Mouse (Mus musculus) hindbrain, embryonic 14.5 days (tissue): ENCODE results near the gene Cdip1. TPM values are rescaled to one million over a fixed set of nuclear protein-coding genes. Genes with fewer than 3 reads are reported as not detected.
"Not testable (repeated sequence)": the region's sequence is repeated elsewhere in the genome, so short reads cannot be mapped to it uniquely, and the experiment has no call there.

ENCODE experiments used
- ATAC-seq: fragments of 200-750 bp; cut with Nextera tagmentation; 2 replicates; pipeline ENCODE4 v1.8.0; 2017; ENCODE audit warnings: moderate number of reproducible peaks, mild to moderate bottlenecking, moderate TSS enrichment, moderate library complexity; ENCODE audit not compliant: low FRiP score
- DNase-seq: peaks from one replicate; pipeline ENCODE4 v3.0.0-alpha.2; 2015; ENCODE audit warnings: low spot score
- H3K27ac ChIP-seq: fragments of 300-500 bp; sonication (generic); 2 replicates; pipeline ENCODE4 v1.5.1; 2014; ENCODE audit warnings: mild to moderate bottlenecking, moderate library complexity
- H3K27me3 ChIP-seq: fragments of 300-500 bp; sonication (generic); 2 replicates; pipeline ENCODE4 v1.6.1; 2014; ENCODE audit warnings: mild to moderate bottlenecking, low read length, mixed read lengths; ENCODE audit not compliant: control insufficient read depth, insufficient read depth
- H3K36me3 ChIP-seq: fragments of 300-500 bp; sonication (generic); replicated peaks from 2 replicates; pipeline ENCODE4 v1.6.1; 2014; ENCODE audit not compliant: control insufficient read depth, insufficient read depth
- H3K4me1 ChIP-seq: fragments of 300-500 bp; sonication (generic); replicated peaks from 2 replicates; pipeline ENCODE4 v1.6.1; 2014; ENCODE audit warnings: antibody characterized with exemption, low read length, mixed read lengths; ENCODE audit not compliant: control insufficient read depth, insufficient read depth
- H3K4me2 ChIP-seq: fragments of 300-500 bp; sonication (generic); replicated peaks from 2 replicates; pipeline ENCODE4 v1.6.1; 2014; ENCODE audit warnings: mild to moderate bottlenecking, moderate library complexity
- H3K4me3 ChIP-seq: fragments of 300-500 bp; sonication (generic); replicated peaks from 2 replicates; pipeline ENCODE4 v1.5.1; 2014; ENCODE audit warnings: mild to moderate bottlenecking, low read length
- H3K9ac ChIP-seq: fragments of 300-500 bp; sonication (generic); 2 replicates; pipeline ENCODE4 v1.6.1; 2014
- H3K9me3 ChIP-seq: fragments of 300-500 bp; sonication (generic); 2 replicates; pipeline ENCODE4 v1.6.1; 2016; ENCODE audit warnings: low read length; ENCODE audit not compliant: control insufficient read depth
- WGBS: fragments of 180-500 bp; shearing (Covaris S2); extraction: QIAGEN DNeasy Blood & Tissue Kit; methylation state at CpG from one replicate; pipeline ENCODE4 v1.1.7; 2014; 5-methylcytosine and 5-hydroxymethylcytosine counted together
- polyA plus RNA-seq: library from polyadenylated mRNA; unstranded; fragments of >200 nt; fragmentation: Nextera tagmentation; extraction: Ambion mirVana; gene quantifications from 2 replicates; pipeline ENCODE4 v1.2.1, GENCODE M21; 2014

The Cdip1 gene
- 112 and 121 TPM in 2 replicates for polyA plus RNA-seq

GRCm38 (mm10) chr16:4789810-4790559 lies at the start of gene Cdip1:
Gene Cdip1, minus strand, starts transcription at chr16:4790292.
- under 1% methylated on average over 51 of the region's 51 CpGs for WGBS
- peak; percentile 98 for ATAC-seq
- Histone ChIP-seq H3K27me3 (no peaks in the 10 kb centered on the region), H3K4me3 (peak within 1 kb of the TSS; percentile 92), H3K27ac (peak within 1 kb of the TSS; percentile 98), H3K9ac (peak within 1 kb of the TSS; percentile 76), H3K4me2 (peak within 1 kb of the TSS; percentile 93), H3K4me1 (peaks cover 38% of the 10 kb centered on the region), H3K9me3 (no peaks in the 10 kb centered on the region), H3K36me3 (no peaks in the 10 kb centered on the region)
- peak; percentile 93 for DNase-seq

- ATAC-seq (no peak), DNase-seq (no peak)
- Histone ChIP-seq H3K27ac (no peak overlapping the region), H3K9ac (no peak overlapping the region), H3K36me3 (no peaks in the 10 kb centered on the region), H3K9me3 (no peaks in the 10 kb centered on the region), H3K4me1 (no peaks in the 10 kb centered on the region), H3K27me3 (no peaks in the 10 kb centered on the region), H3K4me3 (no peak overlapping the region), H3K4me2 (no peak overlapping the region)
- WGBS, result 76% methylated on average over 3 of the region's 3 CpGs
Measured at GRCm38 (mm10) chr16:4839552-4839951, 49.5 kb upstream of the Cdip1 start.

DNA sequence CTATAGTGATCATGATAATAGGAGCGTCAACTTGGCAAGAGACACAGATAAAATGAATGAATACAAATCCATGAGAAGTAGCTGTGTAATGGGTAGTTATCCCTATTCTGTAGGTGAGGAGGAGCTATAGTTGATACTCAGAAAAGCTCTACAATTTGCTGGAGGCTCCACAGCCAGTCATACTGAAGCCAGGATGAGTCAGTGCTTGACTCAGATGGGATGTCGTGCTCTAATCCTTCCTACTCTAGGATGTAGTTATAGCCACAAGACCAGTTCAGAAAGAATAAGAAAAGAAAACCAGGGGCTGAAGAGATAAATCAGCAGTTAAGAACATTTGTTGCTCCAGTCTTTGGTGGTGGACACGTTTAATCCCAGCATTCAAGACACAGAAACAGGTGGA lies 47.5 kb upstream of the Cdip1 start:
- ATAC-seq, result no peak
- no peak for DNase-seq
- H3K4me3 ChIP-seq, result no peak overlapping the region

GRCm38 (mm10) chr16:4835191-4835590 lies 45.1 kb upstream of the Cdip1 start, which contains the start of gene 4930562C15Rik:
Gene 4930562C15Rik, plus strand, starts transcription at chr16:4835416.
- H3K27me3 ChIP-seq, result no peaks in the 10 kb centered on the region
- DNase-seq (no peak), ATAC-seq (no peak)
- no peak within 1 kb of the TSS for H3K4me2 ChIP-seq
- H3K4me1 ChIP-seq, result no peaks in the 10 kb centered on the region
- 88% methylated on average over 3 of the region's 3 CpGs for WGBS
- no peak within 1 kb of the TSS for H3K9ac ChIP-seq
- H3K9me3 ChIP-seq, result no peaks in the 10 kb centered on the region
- H3K27ac ChIP-seq, result no peak within 1 kb of the TSS
- no peak within 1 kb of the TSS for H3K4me3 ChIP-seq
- H3K36me3 ChIP-seq, result no peaks in the 10 kb centered on the region

More for the DNA sequence above, 47.5 kb upstream of the Cdip1 start:
- H3K27me3 ChIP-seq, result no peaks in the 10 kb centered on the region
- H3K9me3 ChIP-seq, result no peaks in the 10 kb centered on the region
- 81% methylated on average over 3 of the region's 3 CpGs for WGBS
- H3K4me1 ChIP-seq, result no peaks in the 10 kb centered on the region
- H3K36me3 ChIP-seq, result no peaks in the 10 kb centered on the region
- H3K4me2 ChIP-seq, result no peak overlapping the region
- H3K27ac ChIP-seq, result no peak overlapping the region
- H3K9ac ChIP-seq, result no peak overlapping the region

- 75% methylated on average over 2 of the region's 2 CpGs for WGBS
- Histone ChIP-seq H3K9ac (no peak overlapping the region), H3K27ac (no peak overlapping the region), H3K4me1 (no peaks in the 10 kb centered on the region), H3K36me3 (no peaks in the 10 kb centered on the region), H3K9me3 (no peaks in the 10 kb centered on the region), H3K4me2 (no peak overlapping the region), H3K27me3 (no peaks in the 10 kb centered on the region), H3K4me3 (no peak overlapping the region)
- DNase-seq, result no peak
- no peak for ATAC-seq
Measured at GRCm38 (mm10) chr16:4833858-4834257, 43.8 kb upstream of the Cdip1 start.

DNA sequence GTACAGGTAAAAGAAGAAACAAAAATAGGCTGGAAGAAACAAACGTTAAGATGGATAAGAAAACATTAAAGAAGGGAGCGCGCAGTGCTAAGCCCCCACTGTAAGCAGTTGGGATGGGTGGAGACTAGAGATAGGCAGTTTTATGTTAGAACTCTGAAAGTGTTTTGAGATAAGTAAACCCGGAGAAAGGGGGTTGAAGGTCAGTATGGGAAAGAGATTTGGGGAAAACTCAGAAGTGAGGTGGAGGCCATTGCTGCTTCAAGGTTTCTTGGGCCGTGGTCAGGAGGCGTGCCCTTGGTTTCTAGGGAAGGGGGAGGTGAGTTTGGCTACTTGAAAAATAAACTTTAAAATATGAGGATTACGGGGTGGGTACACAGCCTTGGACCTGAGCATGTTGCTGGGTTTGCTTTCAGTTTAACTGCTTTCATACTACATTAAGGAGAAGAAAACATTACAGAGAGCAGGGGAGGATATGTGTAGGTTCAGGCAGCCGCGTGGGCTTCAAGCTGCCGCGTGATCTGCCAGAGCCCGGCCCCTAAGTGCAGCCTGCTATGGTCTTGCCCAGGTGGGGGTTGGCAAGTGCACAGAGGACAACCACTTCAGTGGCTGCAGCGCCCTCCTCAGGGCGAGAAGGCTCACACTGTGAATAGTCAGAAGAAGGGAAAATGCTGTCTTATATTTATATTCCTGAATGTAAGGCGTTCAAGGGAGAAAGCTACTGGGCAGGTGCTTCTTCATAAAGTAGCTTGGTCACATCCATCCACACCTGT lies 41.7 kb upstream of the Cdip1 start:
- DNase-seq (no peak), ATAC-seq (no peak)
- Histone ChIP-seq H3K4me1 (no peaks in the 10 kb centered on the region), H3K9ac (no peak overlapping the region), H3K4me2 (no peak overlapping the region), H3K9me3 (no peaks in the 10 kb centered on the region), H3K27ac (no peak overlapping the region), H3K27me3 (no peaks in the 10 kb centered on the region), H3K4me3 (no peak overlapping the region), H3K36me3 (no peaks in the 10 kb centered on the region)
- WGBS, result 78% methylated on average over 15 of the region's 15 CpGs

DNA sequence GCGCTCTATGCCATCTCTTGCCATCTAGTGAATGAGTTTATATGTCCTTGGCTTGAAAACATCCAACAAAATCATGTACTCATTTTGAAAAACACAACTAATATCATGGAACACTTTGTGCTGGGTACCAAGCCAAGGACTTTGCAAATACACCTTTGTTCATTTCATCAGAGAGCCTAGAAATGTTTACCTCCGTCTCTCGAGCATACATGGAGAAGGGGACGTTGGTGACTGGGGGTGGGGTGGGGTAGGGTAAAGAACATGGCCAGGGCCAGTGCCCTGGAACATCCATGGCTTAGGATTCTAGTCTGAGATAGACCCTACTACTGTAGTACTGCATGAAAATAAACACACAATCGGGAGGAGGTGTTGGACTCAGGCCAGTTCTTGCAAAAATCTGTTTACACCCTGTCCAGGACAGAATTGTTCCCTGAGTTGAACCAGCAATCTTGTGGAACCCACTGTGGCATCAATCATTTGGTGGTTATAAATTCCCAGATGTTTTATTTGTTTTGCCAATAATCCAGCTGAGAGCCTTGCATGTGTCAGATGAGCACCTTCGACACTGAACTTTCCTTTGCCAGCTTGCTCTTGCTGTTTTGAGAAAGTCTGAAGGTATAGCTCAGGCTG lies 39.3 kb upstream of the Cdip1 start:
- DNase-seq, result no peak
- H3K4me2 ChIP-seq, result no peak overlapping the region
- no peaks in the 10 kb centered on the region for H3K9me3 ChIP-seq
- no peaks in the 10 kb centered on the region for H3K27me3 ChIP-seq
- no peak for ATAC-seq
- WGBS, result 89% methylated on average over 6 of the region's 6 CpGs
- no peaks in the 10 kb centered on the region for H3K36me3 ChIP-seq
- no peak overlapping the region for H3K27ac ChIP-seq
- H3K9ac ChIP-seq, result no peak overlapping the region
- H3K4me1 ChIP-seq, result no peaks in the 10 kb centered on the region
- no peak overlapping the region for H3K4me3 ChIP-seq

DNA sequence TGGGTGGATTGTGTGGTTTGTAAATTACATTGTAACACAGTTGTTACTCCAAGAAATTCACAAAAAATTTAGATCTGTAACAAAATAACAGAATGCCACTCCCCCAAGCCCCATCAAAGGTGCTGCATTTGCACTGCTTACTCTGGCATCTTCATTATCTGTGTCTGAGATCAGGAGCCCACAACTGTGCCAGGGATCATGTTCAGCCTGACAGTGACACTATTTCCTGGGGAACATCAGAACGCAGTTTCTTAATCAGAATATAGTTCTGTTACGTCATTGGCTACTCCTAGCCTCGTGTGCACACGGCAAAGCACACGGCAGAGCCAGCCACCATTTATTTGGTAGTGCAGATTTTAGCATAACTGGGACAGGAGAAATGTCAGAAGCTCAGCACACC lies 37.5 kb upstream of the Cdip1 start:
- no peak overlapping the region for H3K9ac ChIP-seq
- H3K27ac ChIP-seq, result no peak overlapping the region
- DNase-seq, result no peak
- H3K4me2 ChIP-seq, result no peak overlapping the region
- H3K4me3 ChIP-seq, result no peak overlapping the region
- H3K9me3 ChIP-seq, result no peaks in the 10 kb centered on the region
- no peak for ATAC-seq
- no peaks in the 10 kb centered on the region for H3K36me3 ChIP-seq
- WGBS, result 93% methylated on average over 5 of the region's 5 CpGs
- H3K4me1 ChIP-seq, result no peaks in the 10 kb centered on the region
- no peaks in the 10 kb centered on the region for H3K27me3 ChIP-seq

DNA sequence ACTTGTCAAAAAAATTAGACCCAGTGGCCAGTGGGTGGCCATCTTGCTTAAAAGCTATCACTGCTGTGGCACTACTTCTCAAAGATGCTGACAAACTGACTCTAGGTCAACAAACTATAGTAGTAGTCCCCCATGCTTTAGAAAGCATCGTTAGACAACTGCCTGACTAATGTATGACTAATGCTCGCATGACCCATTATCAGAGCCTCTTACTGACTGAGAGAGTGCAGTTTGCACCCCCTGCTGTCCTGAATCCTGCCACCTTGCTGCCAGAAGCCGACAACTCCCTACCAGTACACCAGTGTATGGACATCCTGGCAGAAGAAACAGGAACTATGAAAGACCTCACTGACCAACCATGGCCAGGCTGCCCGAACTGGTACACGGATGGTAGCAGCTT lies 34.4 kb upstream of the Cdip1 start:
- not testable (repeated sequence) for H3K36me3 ChIP-seq, H3K27me3 ChIP-seq, H3K27ac ChIP-seq, H3K9me3 ChIP-seq, H3K9ac ChIP-seq, ATAC-seq, H3K4me2 ChIP-seq, H3K4me1 ChIP-seq, H3K4me3 ChIP-seq, DNase-seq
- WGBS, result 82% methylated on average over 5 of the region's 5 CpGs
